Mouse (Mus musculus): ENCODE measurements around the gene Gnai3.

The Gnai3 gene

GRCm38 (mm10) chr3:108102075-108102474 lies 43.9 kb downstream of the Gnai3 start:
- DNase-seq: no peak

GRCm38 (mm10) chr3:108101594-108101993 lies 44.4 kb downstream of the Gnai3 start:
- DNase-seq: no peak

GRCm38 (mm10) chr3:108098316-108098715 lies 47.6 kb downstream of the Gnai3 start:
- DNase-seq: no peak

GRCm38 (mm10) chr3:108097656-108098055 lies 48.3 kb downstream of the Gnai3 start:
- DNase-seq: no peak

- no peak for DNase-seq
These were observed 49.2 kb downstream of the Gnai3 start for GRCm38 (mm10) chr3:108096726-108097125.

GRCm38 (mm10) chr3:108096226-108096625 lies 49.7 kb downstream of the Gnai3 start:
- no peak for DNase-seq

GRCm38 (mm10) chr3:108094976-108095760 lies 50.8 kb downstream of the Gnai3 start:
- DNase-seq: no peak

GRCm38 (mm10) chr3:108094146-108094545 lies 51.8 kb downstream of the Gnai3 start:
- DNase-seq: no peak

- DNase-seq: no peak
These were observed 52.6 kb downstream of the Gnai3 start for GRCm38 (mm10) chr3:108093306-108093705.

- DNase-seq: no peak
These were observed 53.3 kb downstream of the Gnai3 start, which contains the start of gene Gnat2 for GRCm38 (mm10) chr3:108092536-108093115. Gene Gnat2, plus strand, starts transcription at chr3:108092789.

- no peak for DNase-seq
These were observed 53.9 kb downstream of the Gnai3 start for GRCm38 (mm10) chr3:108092030-108092429.

- DNase-seq: no peak
These were observed 55.4 kb downstream of the Gnai3 start for GRCm38 (mm10) chr3:108090561-108090960.

GRCm38 (mm10) chr3:108089916-108090315 lies 56.0 kb downstream of the Gnai3 start:
- no peak for DNase-seq

- no peak for DNase-seq
These were observed 57.0 kb downstream of the Gnai3 start for GRCm38 (mm10) chr3:108088842-108089380.

GRCm38 (mm10) chr3:108087329-108087728 lies 58.6 kb downstream of the Gnai3 start:
- DNase-seq: no peak

- peak; percentile 34 for DNase-seq
These were observed 59.4 kb downstream of the Gnai3 start, which contains the start of gene Ampd2 for GRCm38 (mm10) chr3:108086470-108086979. Gene Ampd2, minus strand, starts transcription at chr3:108086651.

GRCm38 (mm10) chr3:108085721-108086469 lies 60.1 kb downstream of the Gnai3 start:
- peak; percentile 62 for DNase-seq

- DNase-seq: peak; percentile 93
These were observed 60.6 kb downstream of the Gnai3 start for GRCm38 (mm10) chr3:108085281-108085720.

- DNase-seq: no peak
These were observed 61.1 kb downstream of the Gnai3 start for GRCm38 (mm10) chr3:108084767-108085270.

- DNase-seq: no peak
These were observed 62.0 kb downstream of the Gnai3 start for GRCm38 (mm10) chr3:108083904-108084407.

GRCm38 (mm10) chr3:108083161-108083560 lies 62.8 kb downstream of the Gnai3 start:
- DNase-seq: no peak

GRCm38 (mm10) chr3:108082251-108082875 lies 63.6 kb downstream of the Gnai3 start:
- DNase-seq: no peak

Data from right cerebral cortex, adult 18-20 months (tissue).